Mouse (Mus musculus) forebrain, embryonic 10.5 days (tissue): ENCODE measurements around the gene Nuak2. TPM values are rescaled to one million over a fixed set of nuclear protein-coding genes. Genes with fewer than 3 reads are reported as not detected.

Experiments used
- DNase-seq: peaks from one replicate; pipeline ENCODE4 v3.0.0-alpha.2; 2017; ENCODE audit warnings: low spot score; ENCODE audit errors: extremely low spot score
- H3K27ac ChIP-seq: fragments of 300-500 bp; sonication (generic); 2 replicates; pipeline ENCODE4 v1.5.1; 2016; ENCODE audit warnings: mild to moderate bottlenecking
- H3K27me3 ChIP-seq: fragments of 300-500 bp; sonication (generic); 2 replicates; pipeline ENCODE4 v1.6.1; 2016; ENCODE audit warnings: mild to moderate bottlenecking; ENCODE audit not compliant: poor library complexity, severe bottlenecking
- H3K36me3 ChIP-seq: fragments of 300-500 bp; sonication (generic); replicated peaks from 2 replicates; pipeline ENCODE4 v1.6.1; 2016; ENCODE audit warnings: mild to moderate bottlenecking, moderate library complexity
- H3K4me1 ChIP-seq: fragments of 300-500 bp; sonication (generic); 2 replicates; pipeline ENCODE4 v1.6.1; 2016
- H3K4me3 ChIP-seq: fragments of 300-500 bp; sonication (generic); 2 replicates; pipeline ENCODE4 v1.5.1; 2016; ENCODE audit warnings: mild to moderate bottlenecking, moderate library complexity
- H3K9me3 ChIP-seq: fragments of 300-500 bp; sonication (generic); 2 replicates; pipeline ENCODE4 v1.6.1; 2016; ENCODE audit warnings: mild to moderate bottlenecking, moderate library complexity
- WGBS: fragments of 180-500 bp; shearing (Covaris S2); methylation state at CpG from one replicate; pipeline ENCODE4 v1.1.7; 2016; 5-methylcytosine and 5-hydroxymethylcytosine counted together
- polyA plus RNA-seq: library from polyadenylated mRNA; unstranded; fragments of >200 nt; fragmentation: Nextera tagmentation; extraction: Ambion mirVana; gene quantifications from 2 replicates; pipeline ENCODE4 v1.2.1, GENCODE M21; 2016

The Nuak2 gene
- polyA plus RNA-seq, 1 experiment from 2014 or later, result 49.9 TPM

DNA sequence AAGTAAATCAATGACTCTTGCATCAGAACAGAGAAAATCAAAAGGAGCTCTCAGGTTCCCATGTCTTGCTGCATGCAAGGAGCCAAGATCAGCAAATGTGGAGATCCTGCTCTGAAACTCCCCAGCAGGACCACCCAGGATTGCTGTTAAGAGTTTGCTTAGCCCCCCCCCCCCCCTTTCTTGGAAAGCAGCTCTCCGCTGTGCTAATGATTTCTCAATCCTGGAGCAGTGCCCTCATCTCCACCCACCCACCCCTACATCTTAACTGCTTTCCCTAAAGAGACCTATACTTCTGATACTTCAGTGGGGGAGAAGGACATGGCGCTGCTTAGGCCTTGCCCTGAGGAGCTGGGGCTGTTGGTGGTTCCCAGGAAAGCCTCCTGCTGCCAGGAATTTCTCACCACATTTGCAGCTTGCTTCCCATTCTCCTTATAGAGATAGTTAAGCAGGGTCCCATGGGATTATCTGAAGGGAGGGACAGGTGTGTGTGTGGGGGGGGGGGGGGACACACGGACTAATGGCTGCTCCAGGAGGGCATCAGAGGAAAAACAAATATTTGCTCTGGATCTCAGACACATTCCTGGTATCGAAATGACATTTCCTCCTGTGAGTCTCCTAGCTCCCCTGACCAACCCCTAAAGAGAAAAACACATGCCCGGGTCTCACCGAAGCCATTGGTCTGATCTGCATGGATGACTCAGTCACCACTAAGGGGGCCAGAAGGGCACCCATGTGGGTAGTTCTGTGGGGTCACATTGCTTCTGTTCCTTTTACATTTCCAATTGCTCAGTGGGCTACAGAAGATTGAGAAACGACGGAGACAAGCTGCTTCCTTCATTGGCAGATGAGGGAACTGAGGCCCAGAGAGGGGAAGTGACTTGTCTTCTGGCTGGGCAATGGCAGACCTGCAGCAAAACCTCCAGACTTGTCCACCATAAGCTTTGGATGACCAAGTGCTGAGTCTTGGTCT, 2.3 kb downstream of the Nuak2 start:
- Histone ChIP-seq H3K9me3 (no peaks in the 10 kb centered on the region), H3K27me3 (peaks cover 33% of the 10 kb centered on the region), H3K27ac (peak overlapping the region; percentile 95), H3K4me1 (peaks cover 92% of the 10 kb centered on the region), H3K4me3 (peak overlapping the region; percentile 82), H3K36me3 (peaks cover 32% of the 10 kb centered on the region)
- 49% methylated on average over 8 of the region's 8 CpGs for WGBS
- no peak for DNase-seq

- Histone ChIP-seq H3K27me3 (peaks cover 28% of the 10 kb centered on the region), H3K4me1 (peaks cover 94% of the 10 kb centered on the region), H3K27ac (peak overlapping the region; percentile 95), H3K9me3 (no peaks in the 10 kb centered on the region), H3K4me3 (peak overlapping the region; percentile 82), H3K36me3 (peaks cover 38% of the 10 kb centered on the region)
- WGBS, result 61% methylated on average over 5 of the region's 5 CpGs
- no peak for DNase-seq
Measured at GRCm38 (mm10) chr1:132319242-132319641, 3.3 kb downstream of the Nuak2 start.

- 32% methylated on average over 7 of the region's 7 CpGs for WGBS
- Histone ChIP-seq H3K4me1 (peaks cover 100% of the 10 kb centered on the region), H3K27ac (peak overlapping the region; percentile 95), H3K36me3 (peaks cover 66% of the 10 kb centered on the region), H3K4me3 (peak overlapping the region; percentile 43), H3K9me3 (no peaks in the 10 kb centered on the region), H3K27me3 (peaks cover 10% of the 10 kb centered on the region)
- no peak for DNase-seq
Measured at GRCm38 (mm10) chr1:132321821-132322580, 6.1 kb downstream of the Nuak2 start.

DNA sequence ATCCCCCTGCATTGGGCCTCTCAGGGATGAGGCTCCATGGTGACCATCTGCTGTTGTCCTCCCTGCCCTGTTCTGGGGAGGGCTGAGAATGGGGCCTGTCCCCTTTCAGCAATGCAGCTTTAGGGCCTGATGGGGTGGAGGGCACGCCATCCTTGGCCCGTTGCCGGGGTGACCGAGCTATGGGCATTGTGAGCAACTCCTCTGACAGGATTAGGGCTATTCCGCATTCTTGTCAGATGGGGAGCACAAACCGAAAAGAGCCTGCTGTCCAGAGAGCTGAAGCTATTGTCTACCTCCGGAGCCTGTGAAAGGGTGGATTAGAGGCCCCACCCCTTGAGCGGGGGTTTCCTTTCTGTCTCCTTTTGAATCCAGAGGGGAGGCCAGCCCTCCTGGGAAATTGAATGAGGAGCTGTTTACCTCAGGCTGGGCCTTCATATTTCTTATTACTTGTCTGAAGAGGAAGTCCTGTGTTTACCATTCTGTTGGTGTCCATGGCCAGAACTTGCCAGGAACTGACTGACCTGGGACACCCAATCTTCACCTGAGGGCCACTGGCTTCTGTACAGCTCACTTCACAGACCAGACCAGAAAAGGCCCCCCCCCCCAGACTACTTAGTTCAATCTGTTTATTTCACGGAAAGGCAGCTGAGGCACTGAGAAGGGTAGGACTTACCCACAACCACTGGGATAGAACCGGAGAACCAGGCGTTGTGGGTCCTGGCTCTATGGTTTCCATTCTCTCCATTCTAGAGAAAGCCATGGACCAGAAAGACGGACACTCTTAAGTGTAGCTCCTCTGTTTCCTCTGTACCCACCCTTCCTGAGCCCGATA, 7.0 kb downstream of the Nuak2 start:
- H3K36me3 ChIP-seq, result peaks cover 75% of the 10 kb centered on the region
- peaks cover 100% of the 10 kb centered on the region for H3K4me1 ChIP-seq
- 0 out of 2 replicates have a peak, but pooled peaks cover under 1% of the 10 kb centered on the region for H3K27me3 ChIP-seq
- WGBS, result 6% methylated on average over 13 of the region's 13 CpGs
- peak; percentile 96 for DNase-seq
- H3K4me3 ChIP-seq, result peak overlapping the region; percentile 43
- no peaks in the 10 kb centered on the region for H3K9me3 ChIP-seq
- peak overlapping the region; percentile 95 for H3K27ac ChIP-seq

GRCm38 (mm10) chr1:132326777-132327176, 10.9 kb downstream of the Nuak2 start:
- no peaks in the 10 kb centered on the region for H3K27me3 ChIP-seq
- H3K36me3 ChIP-seq, result peaks cover 79% of the 10 kb centered on the region
- H3K4me1 ChIP-seq, result peaks cover 96% of the 10 kb centered on the region
- H3K9me3 ChIP-seq, result no peaks in the 10 kb centered on the region
- no peak overlapping the region for H3K4me3 ChIP-seq
- WGBS, result 86% methylated on average over 9 of the region's 9 CpGs
- H3K27ac ChIP-seq, result peak overlapping the region; percentile 95
- no peak for DNase-seq

DNA sequence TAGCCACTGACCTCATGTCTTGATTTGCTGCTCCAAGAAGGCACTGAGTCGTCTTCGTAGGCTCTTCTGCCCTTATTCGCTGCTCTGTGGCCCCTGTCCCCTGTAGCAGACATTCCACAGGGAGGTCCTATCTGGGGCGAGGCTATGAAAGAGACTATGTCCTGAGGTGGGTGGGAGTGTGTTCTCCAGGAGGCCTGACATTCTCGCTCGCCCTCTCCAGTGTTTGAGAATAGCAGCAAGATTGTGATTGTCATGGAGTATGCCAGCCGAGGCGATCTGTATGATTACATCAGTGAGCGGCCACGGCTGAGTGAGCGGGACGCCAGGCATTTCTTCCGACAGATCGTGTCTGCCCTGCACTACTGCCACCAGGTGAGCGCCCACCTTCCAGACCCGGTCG, 11.6 kb downstream of the Nuak2 start:
- Histone ChIP-seq H3K36me3 (peaks cover 86% of the 10 kb centered on the region), H3K4me1 (peaks cover 96% of the 10 kb centered on the region), H3K4me3 (no peak overlapping the region), H3K9me3 (no peaks in the 10 kb centered on the region), H3K27ac (peak overlapping the region; percentile 95), H3K27me3 (no peaks in the 10 kb centered on the region)
- 90% methylated on average over 17 of the region's 17 CpGs for WGBS
- no peak for DNase-seq

DNA sequence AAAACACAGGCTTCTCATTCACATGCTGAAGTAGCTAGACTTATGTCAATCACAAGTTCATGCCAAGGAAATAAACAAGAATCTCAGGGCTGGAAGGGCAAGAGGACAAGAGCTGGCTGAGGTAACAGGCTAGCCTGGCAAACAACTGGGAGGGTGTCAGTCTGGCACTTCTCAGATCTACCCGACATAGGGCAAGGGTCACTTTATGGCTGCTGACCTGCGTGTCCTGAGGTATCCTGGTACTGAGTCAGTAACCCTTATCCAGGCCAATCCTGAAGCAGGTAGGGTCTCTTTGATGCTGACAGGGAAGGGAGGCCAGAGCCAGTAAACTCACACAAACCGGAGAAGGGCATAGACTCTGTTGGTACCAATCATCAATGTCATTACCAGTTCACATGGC, 12.6 kb downstream of the Nuak2 start:
- H3K27ac ChIP-seq, result no peak overlapping the region
- no peak for DNase-seq
- no peaks in the 10 kb centered on the region for H3K27me3 ChIP-seq
- H3K4me1 ChIP-seq, result peaks cover 96% of the 10 kb centered on the region
- no peak overlapping the region for H3K4me3 ChIP-seq
- peaks cover 92% of the 10 kb centered on the region for H3K36me3 ChIP-seq
- H3K9me3 ChIP-seq, result no peaks in the 10 kb centered on the region
- 87% methylated on average over 3 of the region's 3 CpGs for WGBS

DNA sequence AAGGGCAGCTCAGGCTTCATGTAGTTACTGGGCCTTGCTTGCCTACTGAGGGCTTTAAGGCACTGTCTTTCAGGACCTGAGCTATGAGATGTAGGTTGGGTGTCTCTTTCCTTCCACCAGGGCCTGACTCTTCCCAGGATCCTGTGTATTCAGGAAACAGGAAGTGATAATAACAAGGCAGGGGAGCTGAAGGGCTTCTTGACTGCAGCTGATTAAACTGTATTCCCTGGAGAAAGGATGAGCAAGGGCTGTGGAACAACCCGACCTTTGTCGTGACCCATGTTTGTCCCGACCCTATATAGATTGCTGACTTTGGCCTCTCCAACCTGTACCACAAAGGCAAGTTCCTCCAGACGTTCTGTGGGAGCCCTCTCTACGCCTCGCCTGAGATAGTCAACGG, 13.7 kb downstream of the Nuak2 start:
- H3K27ac ChIP-seq, result peak overlapping the region; percentile 88

GRCm38 (mm10) chr1:132330397-132330796, 14.5 kb downstream of the Nuak2 start:
- DNase-seq, result no peak
- peak overlapping the region; percentile 88 for H3K27ac ChIP-seq
- H3K4me3 ChIP-seq, result no peak overlapping the region

More for the DNA sequence above, 13.7 kb downstream of the Nuak2 start:
- Histone ChIP-seq H3K4me3 (no peak overlapping the region), H3K36me3 (peaks cover 82% of the 10 kb centered on the region), H3K27me3 (no peaks in the 10 kb centered on the region), H3K9me3 (no peaks in the 10 kb centered on the region), H3K4me1 (peaks cover 96% of the 10 kb centered on the region)
- DNase-seq, result no peak
- WGBS, result 91% methylated on average over 7 of the region's 7 CpGs

GRCm38 (mm10) chr1:132331283-132331682, 15.4 kb downstream of the Nuak2 start:
- H3K27ac ChIP-seq, result peak overlapping the region; percentile 88

More at GRCm38 (mm10) chr1:132330397-132330796, 14.5 kb downstream of the Nuak2 start:
- Histone ChIP-seq H3K4me1 (peaks cover 96% of the 10 kb centered on the region), H3K27me3 (no peaks in the 10 kb centered on the region), H3K9me3 (no peaks in the 10 kb centered on the region), H3K36me3 (peaks cover 74% of the 10 kb centered on the region)
- WGBS, result 86% methylated on average over 15 of the region's 15 CpGs

DNA sequence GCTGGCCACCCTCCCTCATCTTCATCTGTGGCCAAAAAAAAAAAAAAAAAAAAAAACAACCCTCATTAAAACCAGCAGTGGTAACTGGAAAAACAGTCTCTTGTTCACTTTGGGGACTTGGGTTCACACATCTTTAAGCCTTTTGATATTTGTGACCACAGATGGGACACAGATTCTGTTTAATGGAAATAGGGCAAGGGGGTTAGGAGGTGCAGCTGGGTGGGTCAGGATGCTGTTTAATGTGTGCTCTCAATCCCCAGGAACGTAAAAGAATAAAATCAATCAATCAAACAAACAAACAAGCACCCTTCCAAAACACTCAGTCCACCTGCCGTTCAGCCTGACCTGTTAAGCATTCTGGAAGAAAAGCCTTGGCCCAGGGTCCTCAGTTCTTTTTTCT, 17.3 kb downstream of the Nuak2 start:
- WGBS, result 2% methylated on average over 2 of the region's 2 CpGs
- peak overlapping the region; percentile 88 for H3K27ac ChIP-seq
- DNase-seq, result no peak
- H3K4me3 ChIP-seq, result peak overlapping the region; percentile 28
- peaks cover 96% of the 10 kb centered on the region for H3K4me1 ChIP-seq
- H3K36me3 ChIP-seq, result peaks cover 46% of the 10 kb centered on the region
- H3K27me3 ChIP-seq, result no peaks in the 10 kb centered on the region
- no peaks in the 10 kb centered on the region for H3K9me3 ChIP-seq

More at GRCm38 (mm10) chr1:132331283-132331682, 15.4 kb downstream of the Nuak2 start:
- Histone ChIP-seq H3K27me3 (no peaks in the 10 kb centered on the region), H3K36me3 (peaks cover 65% of the 10 kb centered on the region), H3K4me1 (peaks cover 96% of the 10 kb centered on the region), H3K9me3 (no peaks in the 10 kb centered on the region), H3K4me3 (no peak overlapping the region)
- no peak for DNase-seq
- WGBS, result 88% methylated on average over 17 of the region's 17 CpGs

DNA sequence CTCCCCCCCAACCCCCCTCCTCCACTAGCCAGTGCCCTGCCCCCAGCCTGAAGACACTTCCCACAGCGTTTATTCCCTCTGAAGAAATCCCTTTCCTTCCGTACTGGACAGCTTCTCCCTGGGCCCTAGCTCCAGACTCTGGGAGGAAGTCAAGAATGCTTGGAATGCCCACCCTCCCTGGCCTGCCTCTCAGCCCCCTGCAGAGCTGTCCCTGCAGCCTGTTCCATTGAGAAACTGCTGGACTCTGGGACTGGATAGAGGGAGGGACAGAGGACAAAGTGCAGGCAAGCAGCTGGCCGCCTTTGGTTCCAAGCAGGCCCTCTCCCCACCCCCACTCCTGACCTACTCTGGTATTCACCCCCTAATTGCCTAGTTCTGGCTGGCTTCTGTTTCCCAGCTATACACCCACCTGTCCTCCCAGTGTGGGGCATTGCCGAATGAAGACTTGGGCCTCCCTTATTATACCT, 17.8 kb downstream of the Nuak2 start:
- no peaks in the 10 kb centered on the region for H3K27me3 ChIP-seq
- no peaks in the 10 kb centered on the region for H3K9me3 ChIP-seq
- peak; percentile 84 for DNase-seq
- peaks cover 41% of the 10 kb centered on the region for H3K36me3 ChIP-seq
- peaks cover 96% of the 10 kb centered on the region for H3K4me1 ChIP-seq
- peak overlapping the region; percentile 88 for H3K27ac ChIP-seq
- H3K4me3 ChIP-seq, result peak overlapping the region; percentile 28
- 1% methylated on average over 4 of the region's 4 CpGs for WGBS
